Mouse (Mus musculus) WW6 (cell line): ENCODE results near the gene Aff1.

Source experiments
- DNase-seq: peaks from one replicate; pipeline ENCODE4 v3.0.0-alpha.2; 2013; ENCODE audit warnings: low read depth, low spot score

Gene Aff1

GRCm38 (mm10) chr5:103693041-103693641 is 967 bp downstream of the Aff1 start:
- no peak for DNase-seq

- no peak for DNase-seq
These were observed 1.9 kb downstream of the Aff1 start for GRCm38 (mm10) chr5:103694094-103694493.

- DNase-seq = no peak
These were observed 5.8 kb downstream of the Aff1 start for GRCm38 (mm10) chr5:103697875-103698491.

GRCm38 (mm10) chr5:103698577-103698976 is 6.4 kb downstream of the Aff1 start:
- no peak for DNase-seq

- no peak for DNase-seq
These were observed 7.4 kb downstream of the Aff1 start for GRCm38 (mm10) chr5:103699537-103699936.

- no peak for DNase-seq
These were observed 8.5 kb downstream of the Aff1 start for GRCm38 (mm10) chr5:103700661-103701060.

GRCm38 (mm10) chr5:103701466-103701865 is 9.3 kb downstream of the Aff1 start:
- no peak for DNase-seq

GRCm38 (mm10) chr5:103702527-103702926 is 10.4 kb downstream of the Aff1 start:
- no peak for DNase-seq

GRCm38 (mm10) chr5:103705331-103705730 is 13.2 kb downstream of the Aff1 start:
- no peak for DNase-seq

- DNase-seq = no peak
These were observed 13.7 kb downstream of the Aff1 start for GRCm38 (mm10) chr5:103705874-103706273.

- DNase-seq = no peak
These were observed 16.9 kb downstream of the Aff1 start for GRCm38 (mm10) chr5:103709044-103709443.

- DNase-seq = no peak
These were observed 19.7 kb downstream of the Aff1 start for GRCm38 (mm10) chr5:103711886-103712285.

GRCm38 (mm10) chr5:103713422-103713821 is 21.2 kb downstream of the Aff1 start:
- DNase-seq = no peak

- DNase-seq = no peak
These were observed 22.8 kb downstream of the Aff1 start for GRCm38 (mm10) chr5:103714943-103715342.

GRCm38 (mm10) chr5:103716824-103717342 is 24.7 kb downstream of the Aff1 start:
- no peak for DNase-seq

- DNase-seq = no peak
These were observed 27.0 kb downstream of the Aff1 start for GRCm38 (mm10) chr5:103719131-103719530.

- no peak for DNase-seq
These were observed 27.7 kb downstream of the Aff1 start for GRCm38 (mm10) chr5:103719851-103720250.

GRCm38 (mm10) chr5:103720967-103721366 is 28.8 kb downstream of the Aff1 start:
- DNase-seq = no peak

- DNase-seq = no peak
These were observed 29.3 kb downstream of the Aff1 start for GRCm38 (mm10) chr5:103721490-103721889.

GRCm38 (mm10) chr5:103722721-103723120 is 30.5 kb downstream of the Aff1 start:
- DNase-seq = no peak

- DNase-seq = peak; percentile 73
These were observed 32.2 kb downstream of the Aff1 start for GRCm38 (mm10) chr5:103724384-103724783.

- DNase-seq = no peak
These were observed 32.6 kb downstream of the Aff1 start for GRCm38 (mm10) chr5:103724823-103725222.
